Mouse (Mus musculus): ENCODE data around the gene Dad1.
A peak's percentile ranks its signal among the peaks of the same experiment; 100 is the strongest.
"Not testable (repeated sequence)": the region's sequence is repeated elsewhere in the genome, so short reads cannot be mapped to it uniquely, and the experiment has no call there.

Dad1 gene

DNA sequence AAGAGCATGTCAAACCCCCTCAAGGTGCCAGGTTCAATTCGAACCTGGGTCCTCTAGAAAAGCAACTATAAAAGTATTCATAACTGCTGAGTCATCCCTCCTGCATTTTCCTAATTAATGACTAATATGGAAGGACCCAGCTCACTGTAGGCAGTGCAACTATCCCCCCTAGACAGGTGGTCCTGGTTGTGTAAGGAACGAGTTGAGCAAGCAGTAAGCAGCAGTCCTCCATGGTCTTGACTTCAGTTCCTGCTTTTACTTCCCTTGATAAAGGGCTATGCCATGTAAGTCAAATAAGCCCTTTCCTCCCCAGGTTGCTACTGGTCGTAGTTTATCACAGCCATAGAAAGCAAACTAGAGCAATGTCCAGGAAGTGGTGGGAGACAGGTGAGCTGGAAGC is 7.7 kb downstream of the Dad1 start:
- DNase-seq (ENCODE audit: low spot score in 2 of 2) = no peak

GRCm38 (mm10) chr14:54244183-54244582 is 9.7 kb downstream of the Dad1 start:
- no peak for DNase-seq (ENCODE audit: low spot score in 2 of 2)

- no peak for DNase-seq (ENCODE audit: low spot score in 2 of 2)
Measured at GRCm38 (mm10) chr14:54240542-54240941, 13.4 kb downstream of the Dad1 start.

GRCm38 (mm10) chr14:54239002-54239736 is 14.7 kb downstream of the Dad1 start:
- peak; percentile 53 to 69 for DNase-seq (ENCODE audit: low spot score in 2 of 2)

DNA sequence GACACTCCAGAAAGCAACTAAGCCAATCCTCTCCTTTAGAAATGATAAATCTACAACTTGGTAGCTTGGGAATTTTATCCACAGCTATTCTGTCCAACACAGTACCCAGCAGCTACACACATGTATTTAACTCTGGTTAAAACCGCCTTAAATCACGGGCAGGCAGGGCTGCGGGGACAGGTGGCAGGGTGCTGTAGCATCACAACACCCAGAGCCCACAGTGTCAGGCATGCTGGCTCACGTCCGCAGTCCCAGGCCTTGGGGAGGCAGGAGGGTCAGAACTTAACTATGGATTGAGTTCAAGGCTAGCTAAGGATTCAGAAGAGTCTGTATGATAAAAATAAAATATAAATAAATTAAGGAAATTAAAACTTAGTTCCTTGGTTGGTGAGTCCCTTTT is 17.0 kb downstream of the Dad1 start:
- no peak for DNase-seq (ENCODE audit: low spot score in 2 of 2)

DNA sequence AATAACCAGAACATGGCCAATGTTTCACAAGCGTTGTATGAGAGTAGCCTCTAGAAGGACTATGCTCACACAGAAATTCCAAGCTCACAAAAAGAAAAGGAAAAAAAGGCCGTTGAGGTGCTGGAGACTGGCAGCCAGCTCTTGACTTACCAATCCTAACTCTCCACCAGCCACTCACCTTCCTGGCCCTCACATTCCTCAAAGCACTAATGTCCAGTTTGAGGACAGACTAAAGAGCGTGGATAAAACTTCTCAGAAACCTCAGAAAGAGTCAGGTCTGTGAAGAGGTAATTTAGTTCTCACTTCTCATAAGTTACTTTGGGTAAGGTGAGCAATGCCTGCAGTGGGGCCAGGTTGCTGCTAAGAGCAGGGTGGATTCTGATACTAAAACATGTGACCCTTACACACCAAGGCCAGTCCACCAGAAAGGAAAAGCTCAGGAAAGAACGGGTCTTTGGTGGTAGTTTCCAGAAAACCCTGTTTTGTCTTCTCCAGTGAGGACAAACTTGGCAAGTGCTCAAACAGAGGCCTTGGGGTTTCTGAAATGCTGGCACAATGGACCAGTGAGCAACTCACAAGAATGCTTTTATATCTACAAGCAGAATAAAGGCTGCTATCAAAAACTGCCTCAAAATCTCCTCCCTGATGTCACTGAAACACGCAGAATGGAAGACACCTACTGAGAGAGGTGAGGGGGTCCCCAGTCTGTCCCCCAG is 17.9 kb downstream of the Dad1 start:
- no peak for DNase-seq (ENCODE audit: low spot score in 2 of 2)

- no peak for DNase-seq (ENCODE audit: low spot score in 2 of 2)
Measured at GRCm38 (mm10) chr14:54234231-54235040, 19.5 kb downstream of the Dad1 start.

GRCm38 (mm10) chr14:54233559-54234143 is 20.3 kb downstream of the Dad1 start:
- no peak for DNase-seq (ENCODE audit: low spot score in 2 of 2)

DNA sequence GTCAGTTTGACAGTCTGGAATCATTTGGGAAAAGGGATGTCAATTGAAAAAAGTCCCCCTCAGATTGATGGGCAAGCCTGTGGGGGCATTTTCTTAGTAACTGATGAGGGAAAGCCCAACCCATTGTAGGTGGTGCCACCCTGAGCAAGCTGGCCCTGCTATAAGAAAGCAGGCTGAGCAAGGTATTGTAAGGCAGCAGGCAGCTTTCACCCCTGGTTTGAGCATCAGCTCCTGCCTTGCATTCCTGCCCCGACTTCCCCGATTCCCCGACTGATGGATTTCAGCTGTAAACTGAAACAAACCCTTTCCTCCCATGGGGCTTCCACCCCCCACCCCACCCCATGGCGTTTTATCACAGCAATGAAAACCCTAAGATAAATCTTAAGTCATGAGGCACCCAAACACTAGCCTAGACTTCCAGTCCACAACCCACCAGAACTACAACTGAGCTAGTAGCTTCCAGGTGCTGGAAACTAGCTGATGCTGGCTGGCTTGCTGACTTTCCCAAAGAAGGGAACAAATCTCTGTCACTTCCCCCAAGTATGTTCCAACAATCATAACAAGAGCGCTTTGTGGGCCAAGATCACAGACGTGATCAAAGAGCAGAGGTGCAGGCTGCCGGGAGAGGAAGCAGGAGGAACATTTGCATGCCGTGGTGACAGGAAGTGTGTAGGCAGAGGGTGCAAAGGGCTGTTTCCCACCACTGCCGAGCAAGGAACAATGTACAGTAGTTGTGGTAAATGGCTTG is 20.9 kb downstream of the Dad1 start:
- DNase-seq (ENCODE audit: low spot score in 2 of 2) = no peak

DNA sequence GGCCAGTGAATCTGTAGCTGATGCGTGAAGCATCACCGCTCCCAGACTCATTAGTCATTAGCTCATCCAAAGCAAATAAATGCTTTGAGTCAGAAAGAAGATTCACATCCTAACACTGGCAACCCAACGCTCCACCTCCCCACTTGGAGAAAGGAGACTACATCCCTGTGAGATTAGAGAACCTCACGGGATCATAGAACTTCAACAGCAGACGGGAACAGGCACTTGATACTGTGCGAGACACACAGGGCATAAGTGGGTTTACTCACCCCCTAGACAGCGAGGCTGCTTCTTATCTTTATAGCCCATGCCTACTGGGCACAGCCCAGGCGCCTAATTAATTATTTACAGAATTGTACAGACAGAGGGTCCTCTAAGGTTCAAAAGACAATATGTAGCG is 21.8 kb downstream of the Dad1 start:
- DNase-seq (ENCODE audit: low spot score in 2 of 2) = no peak

- no peak for DNase-seq (ENCODE audit: low spot score in 2 of 2)
Measured at GRCm38 (mm10) chr14:54231176-54231956, 22.5 kb downstream of the Dad1 start.

- DNase-seq (ENCODE audit: low spot score in 2 of 2) = no peak
Measured at GRCm38 (mm10) chr14:54230638-54231150, 23.2 kb downstream of the Dad1 start.

- not testable (repeated sequence) for DNase-seq (ENCODE audit: low spot score in 2 of 2)
Measured at GRCm38 (mm10) chr14:54229849-54230248, 24.1 kb downstream of the Dad1 start.

DNA sequence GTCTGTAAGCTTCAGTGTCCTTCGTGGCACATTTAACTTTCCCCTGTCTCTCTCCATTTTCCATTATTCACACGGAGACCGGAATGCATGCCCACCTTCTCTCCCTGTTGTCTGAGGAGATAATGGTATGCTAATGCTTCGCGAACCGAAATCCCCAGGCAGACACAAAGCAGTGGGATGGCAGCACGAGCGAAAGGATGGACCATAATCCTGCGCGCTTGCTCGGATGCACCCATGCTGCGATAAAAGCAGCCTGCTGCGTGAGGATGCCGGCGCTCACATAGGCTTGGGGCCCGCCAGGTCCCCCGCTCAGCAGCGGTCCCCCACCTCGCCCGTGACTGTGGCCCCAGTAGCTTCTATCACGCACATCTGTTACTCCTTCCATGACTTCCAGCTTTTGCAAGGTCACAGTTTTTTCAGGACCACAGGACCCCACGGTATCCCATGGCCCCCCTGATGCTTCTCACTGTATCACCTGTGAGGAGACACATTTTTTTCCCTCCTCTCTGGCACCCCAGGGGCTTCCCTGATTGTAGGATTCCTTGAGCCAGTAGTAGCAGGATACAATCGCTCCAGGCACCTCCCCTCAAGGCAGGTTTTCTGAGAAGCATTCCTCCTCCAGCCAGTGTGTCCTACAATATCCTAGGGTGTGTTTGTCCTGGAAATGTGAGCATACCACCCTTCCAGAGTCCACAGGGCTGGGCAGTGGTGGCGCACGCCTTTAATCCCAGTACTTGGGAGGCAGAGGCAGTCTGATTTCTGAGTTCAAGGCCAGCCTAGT is 24.8 kb downstream of the Dad1 start:
- no peak for DNase-seq (ENCODE audit: low spot score in 2 of 2)

DNA sequence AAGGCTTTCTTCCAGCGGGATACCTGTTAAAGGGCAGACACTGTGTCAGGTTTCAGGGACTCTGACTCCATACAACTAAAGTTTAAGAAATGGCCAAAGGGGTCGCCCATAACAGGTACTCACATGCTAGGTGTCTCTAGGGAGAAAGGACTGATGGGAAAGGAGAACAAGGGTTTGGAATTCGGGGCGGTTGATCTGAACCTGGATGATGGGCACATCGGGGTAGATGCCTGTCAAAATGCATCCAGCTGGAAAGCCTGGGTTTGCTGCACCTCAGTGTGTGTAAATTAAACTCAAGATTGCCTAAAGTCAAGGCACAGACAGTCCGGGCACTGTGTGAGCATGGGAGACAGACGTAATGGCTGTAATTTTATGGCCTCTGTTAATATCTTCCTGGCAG is 25.4 kb downstream of the Dad1 start:
- no peak for DNase-seq (ENCODE audit: low spot score in 2 of 2)

GRCm38 (mm10) chr14:54227911-54228451 is 25.9 kb downstream of the Dad1 start:
- peak; percentile 41 to 66 for DNase-seq (ENCODE audit: low spot score in 2 of 2)

DNA sequence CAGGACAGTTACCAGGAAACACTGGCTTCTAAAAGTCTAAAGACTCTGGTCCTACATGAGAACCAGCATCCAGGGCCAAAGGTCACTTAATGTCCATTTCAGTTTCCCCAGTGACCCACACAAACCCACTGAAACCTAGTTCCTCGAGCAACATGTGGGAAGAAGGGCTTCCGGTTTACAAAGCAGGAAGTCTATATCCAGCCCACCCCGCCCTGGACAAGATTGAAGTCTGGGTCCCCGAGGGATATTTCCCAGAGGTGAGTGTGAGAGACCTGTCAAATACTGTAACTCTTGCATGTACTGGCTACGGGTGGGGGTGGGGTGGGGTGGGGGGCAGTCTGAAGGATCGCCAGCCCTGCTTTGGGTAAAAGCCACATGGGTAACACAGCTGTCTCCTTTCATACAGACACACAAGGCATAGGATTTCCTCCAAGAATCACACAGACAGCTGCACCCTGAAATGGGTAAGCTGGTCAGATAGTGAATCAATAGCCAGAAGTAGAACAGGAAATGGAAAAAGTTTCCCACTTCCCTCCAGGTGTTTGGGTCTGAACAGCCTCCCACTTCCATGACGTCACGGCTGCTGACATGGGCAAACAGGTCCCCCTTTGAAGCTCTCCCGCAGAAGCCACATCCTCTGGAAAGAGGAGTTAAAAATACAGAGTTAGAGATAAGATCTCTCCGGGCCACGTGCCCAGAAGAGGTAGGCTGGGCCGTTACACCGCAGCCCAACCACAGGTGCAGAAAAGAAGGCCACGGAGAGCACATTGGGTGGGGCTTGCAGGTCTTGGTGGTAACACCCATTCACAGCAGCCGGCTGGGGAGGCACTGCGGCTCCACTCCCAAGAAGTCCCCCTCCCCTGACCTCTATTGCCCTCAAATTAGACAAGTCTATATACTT is 26.7 kb downstream of the Dad1 start:
- no peak for DNase-seq (ENCODE audit: low spot score in 2 of 2)

- no peak for DNase-seq (ENCODE audit: low spot score in 2 of 2)
Measured at GRCm38 (mm10) chr14:54225725-54226124, 28.2 kb downstream of the Dad1 start.

Measured in frontal cortex, postnatal 10 days (tissue).